Mouse (Mus musculus): ENCODE measurements around the gene Calm4. TPM values are rescaled to one million over a fixed set of nuclear protein-coding genes. Genes with fewer than 3 reads are reported as not detected.
"Not testable (repeated sequence)": the region's sequence is repeated elsewhere in the genome, so short reads cannot be mapped to it uniquely, and the experiment has no call there.

The Calm4 gene
- polyA plus RNA-seq, 1 experiment from 2014 or later = 0.17 TPM

DNA sequence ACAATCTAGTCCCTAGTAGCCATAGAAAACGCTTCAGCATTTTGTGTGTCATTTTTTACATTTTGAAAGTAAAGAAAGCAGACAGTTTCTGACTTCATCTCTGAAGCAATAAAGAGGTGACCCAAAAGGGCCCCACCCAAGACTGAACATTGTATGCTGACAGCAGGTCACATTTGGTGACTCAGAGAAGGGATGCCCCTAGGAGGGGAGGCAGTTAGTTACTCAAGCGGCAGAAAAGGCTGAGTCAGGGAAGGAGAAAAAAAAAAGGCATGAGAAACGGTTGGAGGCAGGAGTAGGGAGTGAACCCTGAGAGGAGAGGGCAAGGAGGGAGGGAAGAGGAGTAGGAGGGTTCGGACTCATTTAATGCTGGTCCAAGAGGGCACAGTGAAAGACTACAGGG, 15.5 kb upstream of the Calm4 start:
- Histone ChIP-seq H3K4me2 (no peak overlapping the region), H3K9me3 (replicated peaks) (no peaks in the 10 kb centered on the region), H3K9ac (replicated peaks) (no peak overlapping the region), H3K27ac (replicated peaks) (no peak overlapping the region), H3K36me3 (no peaks in the 10 kb centered on the region), H3K4me1 (no peaks in the 10 kb centered on the region), H3K4me3 (replicated peaks) (no peak overlapping the region), H3K27me3 (replicated peaks) (no peaks in the 10 kb centered on the region)
- WGBS = 67% methylated on average over 4 of the region's 4 CpGs
- ATAC-seq (ENCODE audit: low FRiP score) = no peak

DNA sequence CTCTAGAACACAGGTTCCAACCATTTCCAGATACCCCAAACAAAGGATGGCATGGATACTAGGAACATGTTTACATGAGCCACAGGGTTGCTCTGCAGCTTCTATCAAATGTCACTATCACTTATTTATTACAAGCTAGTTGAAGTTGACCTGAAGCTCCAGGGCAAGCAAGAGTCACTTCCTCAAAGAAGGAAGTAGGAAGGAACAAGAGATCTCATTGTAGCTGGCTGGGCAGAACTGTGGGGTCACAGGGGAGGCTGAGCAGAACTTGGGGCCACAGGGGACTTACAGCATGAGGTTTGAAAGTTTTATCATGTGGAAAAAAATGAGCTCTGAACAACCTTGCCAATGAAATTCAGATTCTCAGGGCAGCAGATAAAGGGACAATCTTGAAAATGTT, 11.8 kb upstream of the Calm4 start:
- H3K4me3 ChIP-seq (replicated peaks) = no peak overlapping the region
- H3K4me2 ChIP-seq = no peak overlapping the region
- no peaks in the 10 kb centered on the region for H3K9me3 ChIP-seq (replicated peaks)
- ATAC-seq (ENCODE audit: low FRiP score) = no peak
- no peaks in the 10 kb centered on the region for H3K27me3 ChIP-seq (replicated peaks)
- no peak overlapping the region for H3K27ac ChIP-seq (replicated peaks)
- no peaks in the 10 kb centered on the region for H3K36me3 ChIP-seq
- no peak overlapping the region for H3K9ac ChIP-seq (replicated peaks)
- H3K4me1 ChIP-seq = no peaks in the 10 kb centered on the region

DNA sequence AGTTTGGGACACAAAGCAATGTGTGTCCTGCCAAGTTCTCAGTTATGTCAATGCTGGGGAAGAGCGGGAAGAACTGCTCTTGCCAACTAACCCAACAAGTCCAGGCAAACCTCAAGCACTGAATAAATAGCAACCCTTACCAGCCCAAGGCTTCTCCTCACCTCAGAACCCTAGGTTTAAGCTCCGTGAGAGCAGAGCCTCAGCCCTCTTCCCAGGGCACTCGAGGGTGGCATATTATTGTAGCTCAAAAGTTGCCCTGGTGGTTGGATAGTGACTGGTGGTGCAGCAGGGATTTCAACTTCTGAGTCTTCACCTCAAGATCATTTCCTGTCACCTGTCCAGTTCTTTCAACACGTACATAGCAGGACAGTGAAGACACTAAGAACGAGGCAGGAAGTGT, 6.0 kb upstream of the Calm4 start:
- Histone ChIP-seq H3K4me2 (no peak overlapping the region), H3K27me3 (replicated peaks) (no peaks in the 10 kb centered on the region), H3K4me1 (no peaks in the 10 kb centered on the region), H3K36me3 (no peaks in the 10 kb centered on the region), H3K9me3 (replicated peaks) (no peaks in the 10 kb centered on the region), H3K4me3 (replicated peaks) (no peak overlapping the region), H3K9ac (replicated peaks) (no peak overlapping the region), H3K27ac (replicated peaks) (no peak overlapping the region)
- ATAC-seq (ENCODE audit: low FRiP score) = no peak
- WGBS = 86% methylated on average over 5 of the region's 5 CpGs

DNA sequence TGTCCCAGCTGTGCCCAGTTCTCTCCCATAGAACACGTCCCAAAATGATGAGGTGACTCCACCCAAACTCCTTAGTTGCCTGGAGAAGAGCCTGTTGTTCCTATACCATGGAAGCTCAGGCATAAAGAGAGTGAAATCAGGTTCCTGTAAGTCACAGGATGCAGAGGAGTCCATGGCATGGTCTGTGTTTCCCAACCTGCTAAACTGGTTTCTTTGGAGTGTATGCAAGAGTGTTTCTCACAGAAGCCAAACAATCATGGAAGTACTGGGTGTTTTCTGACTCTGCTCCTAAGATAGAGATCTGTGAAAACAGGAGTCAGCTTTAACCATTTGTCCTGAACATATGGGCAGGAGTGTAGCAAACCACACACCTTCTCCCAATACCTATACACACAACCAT, 5.6 kb upstream of the Calm4 start:
- Histone ChIP-seq H3K27ac (replicated peaks) (no peak overlapping the region), H3K36me3 (no peaks in the 10 kb centered on the region), H3K4me1 (no peaks in the 10 kb centered on the region), H3K9me3 (replicated peaks) (no peaks in the 10 kb centered on the region), H3K4me2 (no peak overlapping the region), H3K27me3 (replicated peaks) (no peaks in the 10 kb centered on the region), H3K9ac (replicated peaks) (no peak overlapping the region), H3K4me3 (replicated peaks) (no peak overlapping the region)
- 64% methylated on average over 1 of the region's 1 CpGs for WGBS
- no peak for ATAC-seq (ENCODE audit: low FRiP score)

DNA sequence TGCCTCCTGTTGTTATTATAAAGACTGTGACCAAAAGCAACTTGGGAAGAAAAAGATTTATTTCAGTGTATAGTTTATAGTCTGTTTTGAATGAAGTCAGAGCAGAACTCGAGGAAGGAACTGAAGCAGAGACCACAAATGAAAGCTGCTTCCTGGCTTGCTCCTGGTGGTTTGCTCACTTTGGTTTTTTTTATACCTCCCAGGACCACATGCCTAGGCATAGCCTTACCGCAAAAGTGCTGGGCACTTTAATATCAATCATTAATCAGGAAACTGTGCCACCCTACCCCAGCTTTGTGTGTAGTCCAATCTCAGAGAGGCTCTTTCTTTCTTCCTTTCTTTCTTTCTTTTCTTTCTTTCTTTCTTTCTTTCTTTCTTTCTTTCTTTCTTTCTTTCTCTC, 5.1 kb upstream of the Calm4 start:
- no peaks in the 10 kb centered on the region for H3K9me3 ChIP-seq (replicated peaks)
- H3K4me3 ChIP-seq (replicated peaks) = no peak overlapping the region
- H3K27me3 ChIP-seq (replicated peaks) = no peaks in the 10 kb centered on the region
- no peak overlapping the region for H3K4me2 ChIP-seq
- WGBS = 72% methylated on average over 2 of the region's 2 CpGs
- H3K36me3 ChIP-seq = no peaks in the 10 kb centered on the region
- H3K4me1 ChIP-seq = no peaks in the 10 kb centered on the region
- no peak for ATAC-seq (ENCODE audit: low FRiP score)
- H3K27ac ChIP-seq (replicated peaks) = no peak overlapping the region
- no peak overlapping the region for H3K9ac ChIP-seq (replicated peaks)

DNA sequence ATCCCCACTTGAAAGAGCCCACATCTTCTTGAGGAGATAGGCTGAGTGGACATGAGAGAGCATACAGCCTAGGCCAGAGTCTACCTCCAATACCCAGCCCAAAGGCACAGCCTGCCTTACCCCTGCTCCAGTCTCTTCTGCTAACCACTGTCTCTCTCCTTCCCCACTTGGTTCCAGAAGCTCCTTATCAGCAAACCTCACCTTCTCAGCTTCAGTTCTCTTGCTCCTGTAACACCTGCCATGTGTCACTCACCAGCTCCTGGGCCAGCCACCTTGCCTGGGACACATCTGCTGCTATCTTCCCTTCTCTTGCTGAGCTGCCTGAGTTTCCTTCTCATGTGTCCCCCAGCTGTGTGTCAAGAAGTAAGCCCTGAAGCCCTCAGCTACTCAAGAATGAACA, 3.9 kb upstream of the Calm4 start:
- H3K4me1 ChIP-seq; H3K9me3 ChIP-seq (replicated peaks); H3K36me3 ChIP-seq; H3K27ac ChIP-seq (replicated peaks); ATAC-seq (ENCODE audit: low FRiP score); H3K4me2 ChIP-seq; H3K4me3 ChIP-seq (replicated peaks); H3K9ac ChIP-seq (replicated peaks); H3K27me3 ChIP-seq (replicated peaks): not testable (repeated sequence)

DNA sequence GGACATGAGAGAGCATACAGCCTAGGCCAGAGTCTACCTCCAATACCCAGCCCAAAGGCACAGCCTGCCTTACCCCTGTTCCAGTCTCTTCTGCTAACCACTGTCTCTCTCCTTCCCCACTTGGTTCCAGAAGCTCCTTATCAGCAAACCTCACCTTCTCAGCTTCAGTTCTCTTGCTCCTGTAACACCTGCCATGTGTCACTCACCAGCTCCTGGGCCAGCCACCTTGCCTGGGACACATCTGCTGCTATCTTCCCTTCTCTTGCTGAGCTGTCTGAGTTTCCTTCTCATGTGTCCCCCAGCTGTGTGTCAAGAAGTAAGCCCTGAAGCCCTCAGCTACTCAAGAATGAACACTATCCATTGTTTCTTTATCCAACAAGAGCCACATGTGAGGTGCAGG, 3.1 kb downstream of the Calm4 start:
- not testable (repeated sequence) for H3K4me2 ChIP-seq; H3K4me1 ChIP-seq; H3K9ac ChIP-seq (replicated peaks); H3K27me3 ChIP-seq (replicated peaks); ATAC-seq (ENCODE audit: low FRiP score); H3K27ac ChIP-seq (replicated peaks); H3K9me3 ChIP-seq (replicated peaks); H3K36me3 ChIP-seq; H3K4me3 ChIP-seq (replicated peaks)

DNA sequence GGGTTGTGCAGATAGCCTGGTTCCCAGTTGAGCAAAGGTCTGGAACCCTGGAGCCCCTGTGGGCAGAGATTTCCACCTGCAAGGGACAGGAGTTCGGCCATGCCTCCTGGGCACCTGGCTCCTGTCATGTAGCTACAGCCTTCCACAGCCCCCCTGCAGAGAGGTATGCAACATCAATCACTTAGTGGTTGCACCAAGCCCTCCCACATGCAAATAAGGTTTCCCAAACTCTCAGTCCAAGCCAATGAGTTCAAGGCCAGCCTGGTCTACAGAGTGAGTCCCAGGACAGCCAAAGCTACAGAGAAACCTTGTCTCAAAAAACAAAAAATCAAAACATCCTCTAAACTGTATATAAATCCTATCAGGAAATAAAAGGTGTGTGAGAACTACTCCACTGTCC, 12.8 kb downstream of the Calm4 start:
- no peak overlapping the region for H3K4me2 ChIP-seq
- no peak overlapping the region for H3K9ac ChIP-seq (replicated peaks)
- 94% methylated on average over 1 of the region's 1 CpGs for WGBS
- no peaks in the 10 kb centered on the region for H3K4me1 ChIP-seq
- no peaks in the 10 kb centered on the region for H3K36me3 ChIP-seq
- no peaks in the 10 kb centered on the region for H3K9me3 ChIP-seq (replicated peaks)
- H3K4me3 ChIP-seq (replicated peaks) = no peak overlapping the region
- no peak for ATAC-seq (ENCODE audit: low FRiP score)
- no peaks in the 10 kb centered on the region for H3K27me3 ChIP-seq (replicated peaks)
- H3K27ac ChIP-seq (replicated peaks) = no peak overlapping the region

DNA sequence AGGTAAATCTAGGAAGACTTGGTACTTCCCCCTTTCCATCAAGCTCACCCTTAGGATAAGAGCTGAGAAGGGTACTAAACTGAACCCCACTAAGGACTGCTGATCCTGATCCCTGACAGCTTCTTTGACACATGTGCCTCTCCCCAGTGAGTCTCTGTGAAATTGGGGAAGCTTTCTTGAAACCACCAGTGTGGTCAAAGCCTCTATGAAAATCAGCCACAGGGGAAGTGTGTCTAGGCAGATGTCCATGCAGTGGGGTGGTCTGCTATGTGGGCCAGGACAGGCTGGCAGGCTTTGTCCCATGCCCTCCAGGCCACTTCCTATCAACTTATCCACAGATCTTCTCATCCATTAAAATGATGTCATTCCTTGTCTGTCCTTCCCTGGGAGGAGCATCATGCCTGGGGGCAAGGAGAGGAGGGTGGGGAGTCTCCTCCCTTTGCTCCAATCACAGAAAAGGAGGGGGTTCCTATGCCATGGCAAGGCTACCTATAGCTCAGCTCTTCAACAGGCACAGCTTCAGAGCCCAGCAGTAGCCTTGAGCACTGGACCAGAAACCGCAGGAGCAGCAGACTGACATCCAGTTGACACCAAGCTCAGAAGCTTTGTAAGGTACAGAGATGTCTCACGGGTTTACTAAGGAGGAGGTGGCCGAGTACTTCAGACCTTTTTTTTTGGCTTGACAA, 16.2 kb downstream of the Calm4 start, which contains the start of gene Calm5:
Gene Calm5, plus strand, starts transcription at position 526 of the 686 bp plus-strand sequence.
- 86% methylated on average over 3 of the region's 3 CpGs for WGBS
- not testable (repeated sequence) for H3K27ac ChIP-seq (replicated peaks); H3K36me3 ChIP-seq

DNA sequence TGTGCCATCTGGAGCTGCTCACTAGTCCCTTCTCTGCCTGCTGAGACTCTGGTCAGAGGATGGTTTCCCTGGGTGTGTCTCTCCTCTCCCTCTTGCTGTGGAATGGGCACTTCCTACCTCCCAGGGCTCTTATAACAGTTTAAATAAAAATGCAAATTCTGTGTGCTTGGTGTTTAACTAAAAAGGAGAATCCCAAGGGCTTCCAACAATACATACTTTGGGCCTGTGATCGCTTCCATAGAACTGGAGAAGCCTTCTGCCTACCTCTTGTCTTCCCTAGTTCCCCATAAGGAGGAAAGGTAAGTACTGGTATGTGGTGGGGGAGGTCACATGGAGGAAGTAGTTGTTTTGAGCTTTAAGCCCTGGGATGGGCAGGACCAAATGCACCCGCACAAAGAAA, 17.3 kb downstream of the Calm4 start:
- Histone ChIP-seq H3K9me3 (replicated peaks) (no peaks in the 10 kb centered on the region), H3K27me3 (replicated peaks) (no peaks in the 10 kb centered on the region), H3K4me3 (replicated peaks) (no peak overlapping the region), H3K4me2 (no peak overlapping the region), H3K36me3 (no peaks in the 10 kb centered on the region), H3K27ac (replicated peaks) (no peak overlapping the region), H3K9ac (replicated peaks) (no peak overlapping the region), H3K4me1 (no peaks in the 10 kb centered on the region)
- ATAC-seq (ENCODE audit: low FRiP score) = no peak
- 89% methylated on average over 2 of the region's 2 CpGs for WGBS

More for the DNA sequence above, 16.2 kb downstream of the Calm4 start, which contains the start of gene Calm5:
- H3K9me3 ChIP-seq (replicated peaks); H3K9ac ChIP-seq (replicated peaks); H3K4me2 ChIP-seq; ATAC-seq (ENCODE audit: low FRiP score); H3K4me3 ChIP-seq (replicated peaks); H3K27me3 ChIP-seq (replicated peaks); H3K4me1 ChIP-seq: not testable (repeated sequence)

DNA sequence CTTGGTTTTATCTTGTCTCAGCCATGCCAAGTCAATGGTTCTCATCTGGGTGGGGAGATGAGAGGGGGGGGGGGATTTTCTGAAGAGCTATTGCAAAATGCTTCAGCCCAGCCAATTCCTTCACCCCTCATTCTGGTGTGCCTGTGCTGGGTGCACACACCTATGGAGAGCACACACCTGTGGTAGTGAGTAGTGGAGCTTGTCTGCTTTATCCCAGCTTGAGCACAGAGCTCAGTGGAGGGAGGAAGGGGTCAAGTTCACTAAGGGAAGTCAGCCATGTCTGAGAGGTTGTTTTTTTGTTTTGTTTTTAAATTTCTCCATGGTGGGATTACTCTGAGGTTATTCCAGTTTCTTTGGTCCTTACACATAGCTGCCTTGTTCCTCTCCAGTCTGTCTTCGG, 18.7 kb downstream of the Calm4 start:
- no peaks in the 10 kb centered on the region for H3K27me3 ChIP-seq (replicated peaks)
- H3K36me3 ChIP-seq = no peaks in the 10 kb centered on the region
- H3K4me3 ChIP-seq (replicated peaks) = no peak overlapping the region
- no peak for ATAC-seq (ENCODE audit: low FRiP score)
- H3K27ac ChIP-seq (replicated peaks) = no peak overlapping the region
- 82% methylated on average over 1 of the region's 1 CpGs for WGBS
- no peak overlapping the region for H3K9ac ChIP-seq (replicated peaks)
- H3K4me2 ChIP-seq = no peak overlapping the region
- no peaks in the 10 kb centered on the region for H3K4me1 ChIP-seq
- no peaks in the 10 kb centered on the region for H3K9me3 ChIP-seq (replicated peaks)

DNA sequence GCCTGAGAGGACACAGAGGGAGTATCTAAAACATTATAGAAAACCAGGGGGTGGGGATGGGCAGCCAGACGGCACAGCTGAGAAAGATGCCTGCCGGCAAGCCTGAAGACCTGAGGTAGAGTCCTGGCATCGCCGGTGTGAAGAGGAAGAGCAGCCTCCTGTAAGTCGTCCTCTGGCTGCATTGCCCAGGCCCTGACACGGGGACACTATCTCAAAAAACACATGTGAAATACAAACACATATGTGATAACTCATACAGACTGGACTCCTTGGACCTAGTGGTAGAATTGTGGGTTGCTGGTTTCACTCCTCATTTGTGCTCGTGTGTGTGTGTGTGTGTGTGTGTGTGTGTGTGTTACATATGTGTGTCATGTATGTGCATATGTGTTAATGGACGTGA, 23.7 kb downstream of the Calm4 start:
- WGBS = 89% methylated on average over 8 of the region's 8 CpGs

DNA sequence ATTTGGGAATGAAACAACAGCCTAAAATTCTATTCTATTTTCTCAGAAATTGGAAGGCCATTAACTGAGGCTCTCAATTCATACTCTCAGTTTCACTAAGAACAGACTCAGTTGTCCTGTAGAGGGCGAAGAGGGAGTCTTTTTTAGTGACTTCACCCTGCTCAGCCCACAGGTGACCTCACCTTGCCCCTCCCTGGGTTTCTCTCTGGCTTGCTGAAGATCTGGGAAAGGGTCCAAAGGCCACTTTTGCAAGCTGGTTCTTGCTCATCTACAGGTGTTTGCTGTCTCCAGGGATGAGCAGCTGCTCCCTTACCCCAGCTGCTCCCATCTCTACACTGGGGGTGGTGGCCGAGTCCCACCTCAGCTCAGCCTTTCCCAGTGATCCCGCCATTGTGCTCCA, 24.8 kb downstream of the Calm4 start:
- no peak overlapping the region for H3K9ac ChIP-seq (replicated peaks)
- no peaks in the 10 kb centered on the region for H3K9me3 ChIP-seq (replicated peaks)
- H3K4me2 ChIP-seq = no peak overlapping the region
- no peak for ATAC-seq (ENCODE audit: low FRiP score)
- no peak overlapping the region for H3K27ac ChIP-seq (replicated peaks)
- H3K36me3 ChIP-seq = no peaks in the 10 kb centered on the region
- H3K27me3 ChIP-seq (replicated peaks) = no peaks in the 10 kb centered on the region
- H3K4me3 ChIP-seq (replicated peaks) = no peak overlapping the region
- no peaks in the 10 kb centered on the region for H3K4me1 ChIP-seq
- 76% methylated on average over 3 of the region's 3 CpGs for WGBS

More for the DNA sequence above, 23.7 kb downstream of the Calm4 start:
- Histone ChIP-seq H3K4me3 (replicated peaks) (no peak overlapping the region), H3K27ac (replicated peaks) (no peak overlapping the region), H3K9me3 (replicated peaks) (no peaks in the 10 kb centered on the region), H3K36me3 (no peaks in the 10 kb centered on the region), H3K4me1 (no peaks in the 10 kb centered on the region), H3K27me3 (replicated peaks) (no peaks in the 10 kb centered on the region), H3K4me2 (no peak overlapping the region), H3K9ac (replicated peaks) (no peak overlapping the region)
- no peak for ATAC-seq (ENCODE audit: low FRiP score)
